Mouse (Mus musculus): ENCODE results near the gene Sar1b. TPM values are rescaled to one million over a fixed set of nuclear protein-coding genes. Genes with fewer than 3 reads are reported as not detected.
"Not testable (repeated sequence)": the region's sequence is repeated elsewhere in the genome, so short reads cannot be mapped to it uniquely, and the experiment has no call there.

The Sar1b gene
- total RNA-seq (2021), result 100 to 1,000 TPM in 1 of 2 experiments, 10 to 100 TPM in 1; 95.8 to 109 TPM
- long read RNA-seq, experiment 1, transcript Sar1b-201 (7 exons, 1,201 nt), result major isoform, 202 of 215 reads
- long read RNA-seq, experiment 1, partial matches to known transcripts, result 2 of 215 reads
- long read RNA-seq, experiment 1, other reads (novel, unspliced or antisense), result 11 of 215 reads
- long read RNA-seq, experiment 2, transcript Sar1b-201 (7 exons, 1,201 nt), result major isoform, 137 of 144 reads
- long read RNA-seq, experiment 2, partial matches to known transcripts, result 4 of 144 reads
- long read RNA-seq, experiment 2, other reads (novel, unspliced or antisense), result 3 of 144 reads

GRCm38 (mm10) chr11:51763213-51763907 is at the start of gene Sar1b, which contains the start of gene Sec24a:
Gene Sar1b (plus strand): TSS chr11:51763687.
Gene Sec24a (minus strand): TSS chr11:51763634.
- intact Hi-C loops (cut with DNase I), result loop anchor here (5.0 kb wide), 1 partner anchor 239 kb away; the partner anchor contains the start of genes Cdkl3 and Ube2b
- peak; percentile 86 to 90 for DNase-seq

- intact Hi-C loops (cut with DNase I), result no loop called here
- DNase-seq, result no peak
Observed at GRCm38 (mm10) chr11:51721066-51721465, 42.4 kb upstream of the Sar1b start.

GRCm38 (mm10) chr11:51732883-51733282 is 30.6 kb upstream of the Sar1b start:
- DNase-seq, result no peak
- intact Hi-C loops (cut with DNase I), result loop anchor here (5.0 kb wide), 1 partner anchor 49 kb away; no protein-coding TSS in a partner anchor

- intact Hi-C loops (cut with DNase I), result loop anchor here (5.0 kb wide), 1 partner anchor 48 kb away; no protein-coding TSS in a partner anchor
- DNase-seq, result not testable (repeated sequence)
Observed at GRCm38 (mm10) chr11:51734218-51734617, 29.3 kb upstream of the Sar1b start.

GRCm38 (mm10) chr11:51738651-51739403 is 24.7 kb upstream of the Sar1b start:
- no peak for DNase-seq
- intact Hi-C loops (cut with DNase I), result no loop called here

- DNase-seq, result no peak
- intact Hi-C loops (cut with DNase I), result no loop called here
Observed at GRCm38 (mm10) chr11:51740701-51741100, 22.8 kb upstream of the Sar1b start.

- DNase-seq, result no peak
- intact Hi-C loops (cut with DNase I), result no loop called here
Observed at GRCm38 (mm10) chr11:51746096-51746495, 17.4 kb upstream of the Sar1b start.

GRCm38 (mm10) chr11:51751623-51752225 is 11.8 kb upstream of the Sar1b start:
- intact Hi-C loops (cut with DNase I); DNase-seq: not testable (repeated sequence)

- intact Hi-C loops (cut with DNase I), result no loop called here
Observed at GRCm38 (mm10) chr11:51755621-51756311, 7.7 kb upstream of the Sar1b start.

GRCm38 (mm10) chr11:51756352-51756771 is 7.1 kb upstream of the Sar1b start:
- peak; percentile 94 to 96 for DNase-seq
- intact Hi-C loops (cut with DNase I), result no loop called here

More at GRCm38 (mm10) chr11:51755621-51756311, 7.7 kb upstream of the Sar1b start:
- DNase-seq, result peak in 1 of 2 experiments; percentile 15

GRCm38 (mm10) chr11:51757023-51757422 is 6.5 kb upstream of the Sar1b start:
- intact Hi-C loops (cut with DNase I), result no loop called here
- no peak for DNase-seq

GRCm38 (mm10) chr11:51757625-51758024 is 5.9 kb upstream of the Sar1b start:
- intact Hi-C loops (cut with DNase I), result no loop called here
- DNase-seq, result no peak

- intact Hi-C loops (cut with DNase I); DNase-seq: not testable (repeated sequence)
Observed at GRCm38 (mm10) chr11:51758207-51758606, 5.3 kb upstream of the Sar1b start.

GRCm38 (mm10) chr11:51759251-51759650 is 4.2 kb upstream of the Sar1b start:
- intact Hi-C loops (cut with DNase I), result no loop called here

GRCm38 (mm10) chr11:51759941-51760657 is 3.4 kb upstream of the Sar1b start:
- DNase-seq, result no peak

More at GRCm38 (mm10) chr11:51759251-51759650, 4.2 kb upstream of the Sar1b start:
- no peak for DNase-seq

GRCm38 (mm10) chr11:51761241-51761640 is 2.2 kb upstream of the Sar1b start:
- intact Hi-C loops (cut with DNase I), result loop anchor here (5.0 kb wide), 1 partner anchor 241 kb away; the partner anchor contains the start of genes Cdkl3 and Ube2b
- DNase-seq, result no peak

More at GRCm38 (mm10) chr11:51759941-51760657, 3.4 kb upstream of the Sar1b start:
- intact Hi-C loops (cut with DNase I), result loop anchor here (5.0 kb wide), 1 partner anchor 242 kb away; the partner anchor contains the start of genes Cdkl3 and Ube2b

- DNase-seq, result no peak
- intact Hi-C loops (cut with DNase I), result loop anchor here (5.0 kb wide), 1 partner anchor 238 kb away; the partner anchor contains the start of genes Cdkl3 and Ube2b
Observed at GRCm38 (mm10) chr11:51763955-51764354, 468 bp downstream of the Sar1b start.

GRCm38 (mm10) chr11:51764816-51765215 is 1.3 kb downstream of the Sar1b start:
- intact Hi-C loops (cut with DNase I), result loop anchor here (5.0 kb wide), 1 partner anchor 237 kb away; the partner anchor contains the start of genes Cdkl3 and Ube2b
- no peak for DNase-seq

All from heart, postnatal 14 days (tissue).